Mouse (Mus musculus) neural tube, embryonic 13.5 days (tissue): ENCODE measurements around the gene Atoh7. TPM values are rescaled to one million over a fixed set of nuclear protein-coding genes. Genes with fewer than 3 reads are reported as not detected.
A peak's percentile ranks its signal among the peaks of the same experiment; 100 is the strongest.

ENCODE experiments used
- ATAC-seq: fragments of 200-750 bp; cut with Nextera tagmentation; 2 replicates; pipeline ENCODE4 v1.8.0; 2017; ENCODE audit warnings: low read depth, mild to moderate bottlenecking, moderate TSS enrichment, moderate library complexity
- H3K27ac ChIP-seq: fragments of 300-500 bp; sonication (generic); replicated peaks from 2 replicates; pipeline ENCODE4 v1.5.1; 2015; ENCODE audit warnings: moderate library complexity, mild to moderate bottlenecking, inconsistent platforms
- H3K27me3 ChIP-seq: fragments of 300-500 bp; sonication (generic); 2 replicates; pipeline ENCODE4 v1.6.1; 2015; ENCODE audit warnings: mild to moderate bottlenecking, inconsistent platforms
- H3K36me3 ChIP-seq: fragments of 300-500 bp; sonication (generic); 2 replicates; pipeline ENCODE4 v1.6.1; 2015; ENCODE audit warnings: mild to moderate bottlenecking, inconsistent platforms
- H3K4me1 ChIP-seq: fragments of 300-500 bp; sonication (generic); replicated peaks from 2 replicates; pipeline ENCODE4 v1.6.1; 2015; ENCODE audit warnings: inconsistent platforms
- H3K4me2 ChIP-seq: fragments of 300-500 bp; sonication (generic); 2 replicates; pipeline ENCODE4 v1.6.1; 2015; ENCODE audit warnings: inconsistent platforms, mild to moderate bottlenecking, moderate library complexity
- H3K4me3 ChIP-seq: fragments of 300-500 bp; sonication (generic); 2 replicates; pipeline ENCODE4 v1.5.1; 2015; ENCODE audit warnings: mild to moderate bottlenecking, inconsistent platforms
- H3K9ac ChIP-seq: fragments of 300-500 bp; sonication (generic); 2 replicates; pipeline ENCODE4 v1.6.1; 2015; ENCODE audit warnings: moderate library complexity, mild to moderate bottlenecking, inconsistent platforms
- H3K9me3 ChIP-seq: fragments of 300-500 bp; sonication (generic); 2 replicates; pipeline ENCODE4 v1.6.1; 2016; ENCODE audit warnings: inconsistent platforms
- whole genome bisulfite sequencing: fragments of 180-500 bp; shearing (Covaris S2); methylation state at CpG from one replicate; pipeline ENCODE4 v1.1.7; 2015; 5-methylcytosine and 5-hydroxymethylcytosine counted together
- polyA plus RNA-seq: library from polyadenylated mRNA; unstranded; fragments of >200 nt; fragmentation: Nextera tagmentation; extraction: Ambion mirVana; gene quantifications from 2 replicates; pipeline ENCODE4 v1.2.1, GENCODE M21; 2015

Gene Atoh7
- polyA plus RNA-seq, 1 experiment from 2014 or later, result 0.89 TPM

DNA sequence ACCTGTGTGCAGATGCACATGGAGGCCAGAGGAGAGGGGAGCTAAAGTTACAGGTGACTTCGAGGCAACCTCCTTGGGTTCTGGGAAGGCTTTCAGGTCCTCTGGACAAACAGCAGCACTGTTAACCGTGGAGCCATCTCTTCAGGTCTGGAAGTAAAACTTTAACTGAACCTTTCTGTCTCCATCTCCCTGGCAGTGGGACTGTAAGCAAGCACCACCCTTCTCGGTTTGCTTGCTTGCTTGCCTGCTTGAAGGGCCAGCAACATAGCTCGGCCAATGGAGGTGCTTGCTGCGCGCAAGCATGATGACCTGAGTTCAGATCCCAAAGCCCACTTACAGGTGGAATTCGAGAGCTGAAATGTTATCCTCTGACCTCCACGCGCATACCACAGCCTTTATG, 34.9 kb upstream of the Atoh7 start:
- ATAC-seq, result no peak
- Histone ChIP-seq H3K4me2 (no peak overlapping the region), H3K9me3 (no peaks in the 10 kb centered on the region), H3K27me3 (no peaks in the 10 kb centered on the region), H3K4me1 (peaks cover 9% of the 10 kb centered on the region; the same call in 1 of the 2 replicates), H3K4me3 (no peak overlapping the region), H3K27ac (no peak overlapping the region), H3K9ac (no peak overlapping the region), H3K36me3 (no peaks in the 10 kb centered on the region)
- 85% methylated on average over 9 of the region's 9 CpGs for WGBS

DNA sequence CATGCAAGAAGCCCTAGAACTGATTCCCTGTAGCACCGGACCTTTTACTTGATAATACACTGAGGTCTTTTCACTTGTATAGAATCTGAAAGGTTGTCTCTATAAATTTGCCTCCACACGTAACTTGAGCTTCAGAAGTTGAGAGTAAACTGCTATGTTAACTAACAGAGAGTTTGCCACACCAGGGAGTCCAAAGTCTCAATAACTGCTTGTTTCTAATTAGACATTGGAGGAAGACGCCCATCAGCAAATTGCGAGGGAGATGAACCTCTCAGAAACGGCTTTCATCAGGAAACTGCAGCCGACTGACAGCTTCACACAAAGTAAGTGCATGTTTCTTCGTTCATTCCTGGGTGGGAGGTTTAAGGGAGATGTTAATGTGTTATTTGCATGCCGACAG, 33.9 kb upstream of the Atoh7 start:
- 63% methylated on average over 8 of the region's 8 CpGs for WGBS
- Histone ChIP-seq H3K4me3 (no peak overlapping the region), H3K36me3 (no peaks in the 10 kb centered on the region), H3K4me1 (peaks cover 5% of the 10 kb centered on the region; the same call in 1 of the 2 replicates), H3K27ac (no peak overlapping the region), H3K9ac (no peak overlapping the region), H3K27me3 (no peaks in the 10 kb centered on the region), H3K9me3 (no peaks in the 10 kb centered on the region), H3K4me2 (no peak overlapping the region)
- ATAC-seq, result no peak

DNA sequence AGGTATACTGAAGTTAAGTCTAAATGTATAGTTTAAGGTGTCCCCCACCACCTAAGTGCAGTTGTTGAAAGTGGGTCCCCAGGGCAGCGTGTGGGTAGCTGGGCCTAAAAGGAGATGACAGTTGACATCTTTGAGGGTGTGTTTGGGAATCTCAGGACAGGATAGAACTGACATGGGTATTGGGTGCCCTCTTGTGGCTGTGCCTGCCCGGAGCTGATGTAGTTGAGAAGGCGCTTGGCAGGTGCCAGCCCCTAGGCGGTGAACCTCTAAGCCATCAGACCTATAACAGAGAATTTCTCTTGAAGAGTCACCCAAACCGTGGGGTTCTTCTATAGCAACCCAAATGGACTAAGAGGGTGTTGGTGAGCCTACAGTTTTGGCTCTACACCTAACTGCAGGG, 33.5 kb upstream of the Atoh7 start:
- Histone ChIP-seq H3K9me3 (no peaks in the 10 kb centered on the region), H3K4me2 (no peak overlapping the region), H3K9ac (no peak overlapping the region), H3K4me3 (no peak overlapping the region), H3K36me3 (no peaks in the 10 kb centered on the region), H3K27ac (no peak overlapping the region), H3K27me3 (no peaks in the 10 kb centered on the region), H3K4me1 (0 out of 2 replicates have a peak, but pooled peaks cover 2% of the 10 kb centered on the region)
- WGBS, result 4% methylated on average over 5 of the region's 5 CpGs
- ATAC-seq, result peak; percentile 73

- Histone ChIP-seq H3K27ac (no peak overlapping the region), H3K9me3 (no peaks in the 10 kb centered on the region), H3K9ac (no peak overlapping the region), H3K4me2 (no peak overlapping the region), H3K4me3 (no peak overlapping the region), H3K4me1 (peaks cover 15% of the 10 kb centered on the region), H3K36me3 (no peaks in the 10 kb centered on the region), H3K27me3 (0 out of 2 replicates have a peak, but pooled peaks cover 9% of the 10 kb centered on the region)
- no peak for ATAC-seq
- 82% methylated on average over 10 of the region's 10 CpGs for WGBS
Measured at GRCm38 (mm10) chr10:63086304-63086703, 13.1 kb upstream of the Atoh7 start.

DNA sequence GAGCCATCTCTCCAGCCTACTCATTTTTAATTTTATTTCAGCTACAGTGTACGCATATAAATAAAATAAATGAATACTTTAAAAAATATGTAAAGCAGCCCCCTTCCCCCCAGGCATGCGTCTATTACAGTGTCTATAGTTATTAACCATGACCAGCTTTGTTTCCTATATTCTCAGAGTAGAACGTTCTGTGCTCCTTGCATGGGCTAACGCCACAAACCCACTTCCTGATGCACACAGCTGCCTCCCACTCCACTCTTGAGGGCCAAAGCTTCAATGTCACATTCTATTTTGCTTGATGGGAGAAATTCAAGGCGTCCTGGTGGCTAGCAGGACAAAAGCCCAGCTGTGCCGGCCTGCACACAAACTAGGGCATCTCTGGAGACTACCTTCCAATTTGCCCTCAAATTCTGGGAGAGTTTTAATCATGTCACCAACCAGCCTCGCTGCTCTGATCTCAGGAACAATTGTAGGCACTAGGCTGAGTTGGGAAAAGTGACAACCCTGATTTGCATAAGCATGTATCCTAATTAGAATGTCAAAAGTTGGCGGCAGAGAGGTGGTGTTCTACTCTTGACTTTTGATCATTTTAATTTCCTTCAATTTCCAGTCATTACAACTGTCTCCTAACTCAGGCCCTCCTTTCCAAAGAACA, 10.2 kb upstream of the Atoh7 start:
- 24% methylated on average over 8 of the region's 8 CpGs for WGBS
- Histone ChIP-seq H3K9me3 (no peaks in the 10 kb centered on the region), H3K36me3 (no peaks in the 10 kb centered on the region), H3K4me3 (peak overlapping the region; percentile 28), H3K9ac (peak overlapping the region; percentile 59), H3K4me2 (peak overlapping the region; percentile 55), H3K4me1 (peaks cover 15% of the 10 kb centered on the region), H3K27ac (no peak overlapping the region), H3K27me3 (peaks cover 13% of the 10 kb centered on the region; the same call in 1 of the 2 replicates)
- ATAC-seq, result no peak

GRCm38 (mm10) chr10:63089758-63090571, 9.5 kb upstream of the Atoh7 start:
- no peak; the same call in 1 of the 2 replicates for ATAC-seq
- H3K27me3 ChIP-seq, result peaks cover 13% of the 10 kb centered on the region; the same call in 1 of the 2 replicates
- peak overlapping the region; percentile 59 for H3K9ac ChIP-seq
- no peaks in the 10 kb centered on the region for H3K9me3 ChIP-seq
- peak overlapping the region; percentile 55 for H3K4me2 ChIP-seq
- peaks cover 15% of the 10 kb centered on the region for H3K4me1 ChIP-seq
- H3K27ac ChIP-seq, result no peak overlapping the region
- peak overlapping the region; percentile 28 for H3K4me3 ChIP-seq
- H3K36me3 ChIP-seq, result no peaks in the 10 kb centered on the region
- 5% methylated on average over 26 of the region's 26 CpGs for WGBS

DNA sequence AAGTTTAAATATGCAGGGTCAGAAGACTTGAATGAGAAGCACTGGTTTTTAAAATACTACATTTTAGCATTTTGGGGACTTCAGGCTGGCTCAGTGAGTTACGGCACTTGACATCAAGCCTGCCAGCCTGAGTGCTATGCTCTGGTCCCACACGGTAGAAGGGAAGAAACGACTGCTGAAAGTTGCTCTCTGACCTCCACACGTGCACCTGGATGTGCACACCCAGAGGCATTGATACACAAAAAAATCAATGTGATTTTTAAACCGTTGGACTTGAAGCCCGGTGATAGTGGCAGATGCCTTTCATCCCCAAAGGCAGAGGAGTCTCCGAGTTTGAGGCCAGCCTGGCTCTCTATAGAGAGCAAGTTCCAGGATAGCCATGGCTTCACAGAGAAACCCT, 7.5 kb upstream of the Atoh7 start:
- H3K36me3 ChIP-seq, result no peaks in the 10 kb centered on the region
- 76% methylated on average over 7 of the region's 7 CpGs for WGBS
- no peak overlapping the region for H3K9ac ChIP-seq
- no peak overlapping the region for H3K4me3 ChIP-seq
- no peaks in the 10 kb centered on the region for H3K9me3 ChIP-seq
- peaks cover 15% of the 10 kb centered on the region for H3K4me1 ChIP-seq
- ATAC-seq, result no peak
- H3K27me3 ChIP-seq, result peaks cover 13% of the 10 kb centered on the region; the same call in 1 of the 2 replicates
- no peak overlapping the region for H3K27ac ChIP-seq
- no peak overlapping the region for H3K4me2 ChIP-seq

DNA sequence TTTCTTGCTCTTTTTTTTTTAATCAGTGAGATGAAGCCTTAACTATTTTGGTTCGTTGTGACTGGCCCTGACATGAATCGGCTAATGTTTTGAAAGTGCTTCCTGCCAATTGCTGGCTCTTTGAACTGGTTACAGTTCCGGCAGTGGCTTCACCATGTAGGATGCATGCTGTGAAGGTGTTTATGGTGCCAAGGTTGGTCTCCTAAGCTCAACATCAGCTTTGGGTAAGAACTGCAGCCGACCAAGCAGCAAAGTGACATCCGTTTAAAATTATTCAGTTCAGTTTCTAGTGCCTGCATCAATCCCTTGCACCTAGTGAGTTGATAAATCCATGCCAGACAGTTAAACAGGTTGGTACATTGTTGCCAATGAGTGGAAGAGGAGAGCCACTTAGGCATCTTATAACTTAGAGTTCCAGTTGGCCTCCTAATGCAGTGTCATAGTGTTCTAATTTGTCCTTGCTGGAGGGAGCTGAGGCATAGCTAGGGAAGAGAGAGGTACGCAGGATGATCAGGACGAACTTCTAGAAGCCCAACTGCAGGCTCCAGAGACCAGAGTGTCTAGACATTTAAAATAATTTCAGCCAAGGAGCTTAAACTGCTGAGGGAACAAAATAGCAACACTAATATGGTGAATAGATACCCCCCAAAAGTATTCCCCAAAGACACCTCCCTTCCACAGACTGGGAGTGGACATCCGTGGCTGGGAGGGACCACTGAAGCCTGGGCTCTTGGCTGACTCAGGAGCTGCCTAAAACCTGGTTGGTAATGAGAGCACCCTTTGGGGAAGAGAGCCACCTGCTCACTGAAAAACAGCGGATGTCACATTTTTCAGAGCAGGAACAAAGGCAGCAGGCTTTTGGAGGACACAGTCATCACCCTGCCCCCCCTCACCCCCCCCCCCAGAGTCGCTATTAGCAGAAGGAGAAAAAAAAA, 6.6 kb upstream of the Atoh7 start:
- Histone ChIP-seq H3K4me3 (no peak overlapping the region), H3K36me3 (no peaks in the 10 kb centered on the region), H3K27ac (no peak overlapping the region), H3K27me3 (peaks cover 23% of the 10 kb centered on the region), H3K9ac (no peak overlapping the region), H3K4me2 (no peak overlapping the region), H3K4me1 (peaks cover 15% of the 10 kb centered on the region), H3K9me3 (no peaks in the 10 kb centered on the region)
- no peak for ATAC-seq
- 71% methylated on average over 10 of the region's 10 CpGs for WGBS

DNA sequence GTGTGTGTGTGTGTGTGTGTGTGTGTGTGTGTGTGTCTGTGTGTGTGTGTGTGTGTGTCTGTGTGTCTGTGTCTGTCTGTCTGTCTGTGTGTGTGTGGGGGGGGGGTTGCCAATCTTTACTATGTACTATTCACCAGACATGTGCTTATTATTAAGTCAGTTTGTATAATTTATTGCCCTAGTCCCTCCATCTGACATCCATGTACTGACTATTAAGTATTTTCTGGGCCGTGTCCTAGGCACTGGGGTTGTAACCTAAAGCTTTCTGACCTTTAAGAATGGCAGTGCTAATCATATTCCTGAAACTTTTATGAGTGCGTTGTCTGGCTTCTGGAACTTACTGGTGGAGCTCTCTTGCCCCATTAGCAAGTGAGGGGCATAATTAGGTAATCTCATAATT, 2.7 kb upstream of the Atoh7 start:
- H3K4me1 ChIP-seq, result peaks cover 15% of the 10 kb centered on the region
- no peak for ATAC-seq
- WGBS, result 53% methylated on average over 2 of the region's 2 CpGs

GRCm38 (mm10) chr10:63098191-63098590, 1.3 kb upstream of the Atoh7 start:
- Histone ChIP-seq H3K27ac (no peak overlapping the region), H3K27me3 (peaks cover 33% of the 10 kb centered on the region), H3K4me2 (no peak overlapping the region), H3K4me3 (no peak overlapping the region), H3K36me3 (no peaks in the 10 kb centered on the region), H3K4me1 (peaks cover 15% of the 10 kb centered on the region), H3K9ac (no peak overlapping the region), H3K9me3 (no peaks in the 10 kb centered on the region)
- 46% methylated on average over 12 of the region's 12 CpGs for WGBS
- no peak for ATAC-seq

More for the DNA sequence above, 2.7 kb upstream of the Atoh7 start:
- H3K36me3 ChIP-seq, result no peaks in the 10 kb centered on the region
- no peaks in the 10 kb centered on the region for H3K9me3 ChIP-seq
- no peak overlapping the region for H3K27ac ChIP-seq
- H3K4me2 ChIP-seq, result no peak overlapping the region
- H3K27me3 ChIP-seq, result peaks cover 34% of the 10 kb centered on the region
- H3K4me3 ChIP-seq, result no peak overlapping the region
- H3K9ac ChIP-seq, result no peak overlapping the region

- peak; percentile 93 for ATAC-seq
- H3K4me2 ChIP-seq, result peak overlapping the region; percentile 82
- H3K27ac ChIP-seq, result no peak overlapping the region
- H3K36me3 ChIP-seq, result no peaks in the 10 kb centered on the region
- peaks cover 33% of the 10 kb centered on the region for H3K27me3 ChIP-seq
- peak overlapping the region; percentile 58 for H3K4me3 ChIP-seq
- peak overlapping the region; percentile 72 for H3K9ac ChIP-seq
- H3K4me1 ChIP-seq, result peaks cover 15% of the 10 kb centered on the region
- H3K9me3 ChIP-seq, result no peaks in the 10 kb centered on the region
- under 1% methylated on average over 62 of the region's 62 CpGs for WGBS
Measured at GRCm38 (mm10) chr10:63099941-63100562, 601 bp downstream of the Atoh7 start.
